Mouse (Mus musculus): ENCODE results near the gene Nsun2. TPM values are rescaled to one million over a fixed set of nuclear protein-coding genes. Genes with fewer than 3 reads are reported as not detected.

Gene Nsun2
- polyA plus RNA-seq, 1 experiment = 28.7 TPM

DNA sequence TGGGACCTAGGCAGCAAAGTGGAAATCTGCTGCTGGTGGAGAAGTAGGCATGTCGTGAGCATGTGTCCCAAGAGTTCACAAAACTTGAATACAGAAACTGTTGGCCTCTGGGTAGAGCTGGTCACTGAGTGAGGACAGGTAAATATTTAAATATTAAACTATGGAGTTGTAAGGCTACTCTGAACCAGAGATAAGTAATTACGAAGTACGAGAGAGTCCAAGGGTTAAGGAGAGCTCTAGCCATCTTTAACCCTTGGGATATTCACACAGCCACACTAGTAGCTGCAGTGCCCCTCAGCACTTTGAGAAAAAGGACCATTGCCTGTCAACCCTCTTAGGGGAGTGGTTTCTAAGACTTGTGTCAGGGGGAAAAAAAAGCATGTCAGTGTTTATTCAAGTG is 102.8 kb downstream of the Nsun2 start:
- Histone ChIP-seq H3K4me1 (ENCODE audit: control insufficient read depth, insufficient read depth, low read length) (no peaks in the 10 kb centered on the region), H3K4me3 (replicated peaks; ENCODE audit: extremely low read depth, low read depth, low read length) (no peak overlapping the region)
- WGBS = 75% methylated on average over 3 of the region's 3 CpGs
- no peak for DNase-seq
- TF ChIP-seq POLR2A (IDR thresholded peaks at IDR 0.05; ENCODE audit: borderline replicate concordance, extremely low read depth, low read depth, low read length) (no peak), CTCF (IDR thresholded peaks at IDR 0.05; ENCODE audit: insufficient read depth, low read length) (no peak)

DNA sequence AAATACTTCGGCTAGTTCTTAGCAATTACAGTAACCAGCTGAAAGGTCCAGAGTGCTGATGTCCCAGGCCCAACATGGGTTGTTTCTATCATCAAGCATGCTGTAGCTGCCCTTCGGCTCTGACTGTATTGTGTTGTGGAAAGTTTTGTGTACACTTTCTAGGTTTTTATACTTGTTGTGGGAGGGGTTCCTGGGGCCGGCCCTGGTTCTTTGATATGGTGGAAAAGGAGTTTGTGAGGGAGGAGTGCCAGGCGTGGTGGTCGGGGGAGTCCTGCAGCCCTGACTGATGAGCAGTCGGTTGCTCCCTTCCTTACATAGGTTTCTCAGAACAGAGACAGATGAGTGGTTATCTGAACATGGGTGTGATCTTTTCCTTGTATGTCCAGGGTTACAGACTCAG is 103.3 kb downstream of the Nsun2 start:
- Histone ChIP-seq H3K4me3 (replicated peaks; ENCODE audit: extremely low read depth, low read depth, low read length) (no peak overlapping the region), H3K4me1 (ENCODE audit: control insufficient read depth, insufficient read depth, low read length) (no peaks in the 10 kb centered on the region)
- no peak for TF ChIP-seq POLR2A (IDR thresholded peaks at IDR 0.05; ENCODE audit: borderline replicate concordance, extremely low read depth, low read depth, low read length)
- no peak for DNase-seq
- WGBS = 77% methylated on average over 6 of the region's 6 CpGs

DNA sequence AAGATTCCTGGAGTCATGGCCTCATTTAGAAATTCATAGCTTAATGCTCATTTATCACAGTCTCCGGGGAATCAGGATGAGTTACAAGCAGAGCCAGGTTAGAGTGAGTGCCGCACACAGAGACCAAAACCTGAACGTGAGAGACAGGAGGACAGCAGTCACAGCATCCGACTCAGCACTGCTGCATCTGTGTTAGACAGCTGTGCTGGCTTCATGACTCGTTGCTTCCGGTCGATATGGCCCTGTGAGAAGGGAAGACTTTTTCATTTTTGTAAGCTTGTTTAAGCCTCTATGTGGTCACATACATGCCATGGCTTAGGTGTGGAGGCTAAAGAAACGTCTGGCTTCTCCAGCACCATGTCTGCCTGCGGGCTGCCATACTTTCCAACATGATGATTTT is 104.1 kb downstream of the Nsun2 start:
- DNase-seq = no peak
- TF ChIP-seq CTCF (IDR thresholded peaks at IDR 0.05; ENCODE audit: insufficient read depth, low read length) (no peak), POLR2A (IDR thresholded peaks at IDR 0.05; ENCODE audit: borderline replicate concordance, extremely low read depth, low read depth, low read length) (no peak)

DNA sequence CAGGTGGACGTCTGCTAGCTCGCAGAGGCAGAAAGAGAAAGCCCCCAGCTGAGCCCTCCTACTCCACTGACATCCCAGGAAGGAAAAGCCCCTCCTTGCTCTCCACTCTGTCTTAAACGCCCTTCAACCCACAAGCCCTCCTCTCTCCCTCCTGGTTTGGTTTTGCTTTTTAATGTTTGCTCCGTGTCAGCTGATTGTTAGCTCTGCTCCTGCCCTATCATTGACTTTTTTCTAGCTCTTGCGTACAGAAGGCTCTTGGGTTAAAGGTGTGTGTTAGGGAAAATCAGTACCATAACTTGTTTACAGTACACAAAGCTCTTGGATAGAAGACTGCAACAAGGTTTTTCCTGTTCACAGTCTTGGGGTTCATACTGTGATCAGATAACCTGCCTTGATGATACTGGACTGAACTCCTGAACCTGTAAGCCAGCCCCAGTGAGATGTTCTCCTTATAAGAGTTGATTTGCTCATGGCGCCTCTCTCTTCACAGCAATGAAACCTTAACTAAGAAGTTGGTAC is 104.6 kb downstream of the Nsun2 start:
- TF ChIP-seq POLR2A (IDR thresholded peaks at IDR 0.05; ENCODE audit: borderline replicate concordance, extremely low read depth, low read depth, low read length) (no peak), CTCF (IDR thresholded peaks at IDR 0.05; ENCODE audit: insufficient read depth, low read length) (no peak)
- no peak for DNase-seq
- WGBS = 71% methylated on average over 6 of the region's 6 CpGs
- Histone ChIP-seq H3K4me1 (ENCODE audit: control insufficient read depth, insufficient read depth, low read length) (no peaks in the 10 kb centered on the region), H3K4me3 (replicated peaks; ENCODE audit: extremely low read depth, low read depth, low read length) (no peak overlapping the region)

More for the DNA sequence above, 104.1 kb downstream of the Nsun2 start:
- Histone ChIP-seq H3K4me1 (ENCODE audit: control insufficient read depth, insufficient read depth, low read length) (no peaks in the 10 kb centered on the region), H3K4me3 (replicated peaks; ENCODE audit: extremely low read depth, low read depth, low read length) (no peak overlapping the region)
- 89% methylated on average over 9 of the region's 9 CpGs for WGBS

DNA sequence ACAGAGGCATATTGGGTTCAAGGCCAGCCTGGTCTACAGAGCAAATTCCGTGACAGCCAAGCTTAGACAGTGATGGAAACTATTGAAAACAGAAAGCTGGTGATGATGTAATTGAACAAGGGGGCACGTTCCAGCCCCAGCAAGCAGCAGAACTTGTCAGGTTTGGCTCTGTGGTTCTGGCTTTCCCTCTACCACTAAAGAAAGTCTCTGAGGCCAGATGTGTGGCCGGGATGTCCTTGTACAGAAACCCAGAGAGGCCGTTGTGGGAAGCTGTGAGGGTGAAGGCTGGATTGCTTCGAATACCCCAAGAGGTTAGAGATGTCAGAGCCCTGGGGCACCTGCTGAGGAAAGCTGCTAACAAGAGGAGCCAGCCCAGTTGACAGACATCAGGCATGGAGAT is 105.7 kb downstream of the Nsun2 start:
- no peak overlapping the region for H3K4me3 ChIP-seq (replicated peaks; ENCODE audit: extremely low read depth, low read depth, low read length)
- TF ChIP-seq CTCF (IDR thresholded peaks at IDR 0.05; ENCODE audit: insufficient read depth, low read length) = no peak
- TF ChIP-seq POLR2A (IDR thresholded peaks at IDR 0.05; ENCODE audit: borderline replicate concordance, extremely low read depth, low read depth, low read length) = no peak
- no peak for DNase-seq
- 84% methylated on average over 5 of the region's 5 CpGs for WGBS
- no peaks in the 10 kb centered on the region for H3K4me1 ChIP-seq (ENCODE audit: control insufficient read depth, insufficient read depth, low read length)

DNA sequence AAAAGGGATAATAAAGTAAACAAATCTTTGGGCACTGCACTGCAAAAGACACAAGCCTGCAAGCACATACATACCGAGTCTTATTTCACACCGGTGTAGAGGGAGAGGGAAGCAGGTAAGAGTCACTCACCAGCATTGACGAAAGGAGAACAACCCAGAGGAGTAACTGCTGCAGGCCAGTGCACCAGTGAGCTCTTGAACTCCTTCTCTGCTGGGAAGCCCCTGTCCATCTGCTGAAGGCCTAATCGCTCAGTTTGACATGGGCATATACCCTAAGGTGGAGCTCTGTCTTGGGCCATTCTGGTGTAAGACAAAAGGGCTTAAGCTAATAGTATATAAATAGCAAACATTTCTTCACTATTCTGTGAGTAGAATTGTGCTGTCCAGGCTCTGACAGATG is 106.6 kb downstream of the Nsun2 start:
- Histone ChIP-seq H3K4me1 (ENCODE audit: control insufficient read depth, insufficient read depth, low read length) (no peaks in the 10 kb centered on the region), H3K4me3 (replicated peaks; ENCODE audit: extremely low read depth, low read depth, low read length) (no peak overlapping the region)
- no peak for DNase-seq
- 93% methylated on average over 4 of the region's 4 CpGs for WGBS
- no peak for TF ChIP-seq CTCF (IDR thresholded peaks at IDR 0.05; ENCODE audit: insufficient read depth, low read length)
- no peak for TF ChIP-seq POLR2A (IDR thresholded peaks at IDR 0.05; ENCODE audit: borderline replicate concordance, extremely low read depth, low read depth, low read length)

DNA sequence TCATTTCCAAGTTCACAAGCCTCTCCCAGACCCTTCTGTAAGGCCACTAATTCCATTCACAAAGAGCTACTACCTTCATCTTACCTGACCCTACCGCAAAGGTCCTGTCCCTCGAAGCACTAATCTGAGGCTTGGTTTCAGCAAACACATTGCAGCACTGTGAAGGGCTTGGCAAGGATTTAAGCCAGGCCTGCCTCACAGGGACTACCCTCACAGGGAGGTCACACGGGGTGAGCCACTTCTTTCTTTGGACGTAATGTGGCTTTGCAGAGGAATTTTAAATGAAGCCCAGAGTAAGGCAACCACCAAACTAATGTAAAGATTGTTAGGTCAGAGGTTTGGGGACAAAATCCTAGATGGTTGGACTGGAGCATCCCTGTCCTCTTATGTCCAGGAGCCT is 107.0 kb downstream of the Nsun2 start:
- TF ChIP-seq POLR2A (IDR thresholded peaks at IDR 0.05; ENCODE audit: borderline replicate concordance, extremely low read depth, low read depth, low read length) (no peak), CTCF (IDR thresholded peaks at IDR 0.05; ENCODE audit: insufficient read depth, low read length) (no peak)
- no peaks in the 10 kb centered on the region for H3K4me1 ChIP-seq (ENCODE audit: control insufficient read depth, insufficient read depth, low read length)
- DNase-seq = no peak
- H3K4me3 ChIP-seq (replicated peaks; ENCODE audit: extremely low read depth, low read depth, low read length) = no peak overlapping the region
- 76% methylated on average over 4 of the region's 4 CpGs for WGBS

DNA sequence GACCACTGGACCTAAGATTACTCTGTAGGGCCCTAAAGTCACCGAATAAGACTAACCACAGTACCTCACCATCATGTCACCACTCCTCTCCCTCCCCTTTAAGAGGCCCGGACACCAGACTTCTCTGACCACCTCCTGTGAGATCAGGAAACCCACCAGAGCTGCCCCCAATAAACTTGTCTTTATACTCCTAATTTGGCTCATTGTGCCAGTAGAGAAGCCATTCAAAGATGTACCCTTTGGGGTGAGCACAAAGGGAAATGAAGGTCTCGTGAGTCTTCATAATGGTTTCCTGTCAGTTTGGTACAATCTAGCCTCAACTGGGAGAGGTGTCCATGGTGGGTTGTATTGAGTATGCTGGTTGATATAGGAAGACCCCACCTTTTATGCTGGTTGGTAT is 107.5 kb downstream of the Nsun2 start:
- DNase-seq = no peak
- TF ChIP-seq POLR2A (IDR thresholded peaks at IDR 0.05; ENCODE audit: borderline replicate concordance, extremely low read depth, low read depth, low read length) = no peak
- TF ChIP-seq CTCF (IDR thresholded peaks at IDR 0.05; ENCODE audit: insufficient read depth, low read length) = no peak
- no peaks in the 10 kb centered on the region for H3K4me1 ChIP-seq (ENCODE audit: control insufficient read depth, insufficient read depth, low read length)
- no peak overlapping the region for H3K4me3 ChIP-seq (replicated peaks; ENCODE audit: extremely low read depth, low read depth, low read length)
- 78% methylated on average over 3 of the region's 3 CpGs for WGBS

DNA sequence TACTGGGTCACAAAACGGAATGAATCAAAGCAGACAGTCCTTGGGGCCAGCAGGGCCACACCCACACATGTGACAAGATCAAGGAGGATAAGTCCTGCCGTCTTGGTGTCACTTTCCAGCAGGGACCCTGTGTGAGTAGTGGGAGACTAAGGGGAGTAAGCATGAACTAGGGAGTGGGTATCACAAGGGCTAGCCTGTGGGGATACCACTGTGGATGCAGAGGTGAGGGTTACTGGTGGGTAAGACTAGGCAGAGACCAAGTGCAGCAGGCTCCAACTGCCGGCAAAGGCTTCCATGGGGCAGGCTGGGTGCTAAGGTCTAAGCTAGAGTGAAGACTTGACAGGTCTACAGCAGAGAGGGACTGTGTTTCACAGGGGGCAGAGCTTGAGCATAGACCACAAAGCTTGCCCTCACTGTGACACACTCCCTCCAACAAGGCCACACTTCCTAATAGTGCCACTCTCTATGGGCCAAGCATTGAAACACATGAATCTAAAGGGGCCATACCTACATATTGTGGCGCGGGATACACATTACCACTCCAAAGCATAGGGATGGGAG is 109.2 kb downstream of the Nsun2 start:
- WGBS = 73% methylated on average over 5 of the region's 5 CpGs
- Histone ChIP-seq H3K4me3 (replicated peaks; ENCODE audit: extremely low read depth, low read depth, low read length) (no peak overlapping the region), H3K4me1 (ENCODE audit: control insufficient read depth, insufficient read depth, low read length) (no peaks in the 10 kb centered on the region)
- DNase-seq = no peak
- TF ChIP-seq POLR2A (IDR thresholded peaks at IDR 0.05; ENCODE audit: borderline replicate concordance, extremely low read depth, low read depth, low read length) (no peak), CTCF (IDR thresholded peaks at IDR 0.05; ENCODE audit: insufficient read depth, low read length) (no peak)

DNA sequence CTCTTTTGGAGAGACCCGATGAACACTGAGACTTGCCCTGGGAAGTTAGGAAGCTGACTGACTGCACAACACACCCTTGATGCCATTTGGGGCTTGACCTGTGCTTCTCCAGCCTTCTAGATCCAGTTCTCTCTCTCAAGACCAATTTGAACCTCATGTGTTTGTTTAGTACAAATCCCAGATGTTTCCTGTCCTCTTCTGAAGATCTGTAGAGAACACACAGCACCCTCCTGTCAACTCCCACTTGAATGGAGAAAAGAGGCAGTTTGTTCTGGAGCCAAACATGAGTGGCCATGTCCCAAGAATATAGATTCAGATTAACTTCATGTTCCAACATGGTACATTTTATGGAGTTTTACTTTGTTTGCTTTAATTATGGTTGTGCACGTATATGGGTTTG is 110.4 kb downstream of the Nsun2 start:
- no peaks in the 10 kb centered on the region for H3K4me1 ChIP-seq (ENCODE audit: control insufficient read depth, insufficient read depth, low read length)
- no peak overlapping the region for H3K4me3 ChIP-seq (replicated peaks; ENCODE audit: extremely low read depth, low read depth, low read length)
- TF ChIP-seq POLR2A (IDR thresholded peaks at IDR 0.05; ENCODE audit: borderline replicate concordance, extremely low read depth, low read depth, low read length) = no peak
- no peak for TF ChIP-seq CTCF (IDR thresholded peaks at IDR 0.05; ENCODE audit: insufficient read depth, low read length)
- DNase-seq = no peak
- WGBS = 64% methylated on average over 2 of the region's 2 CpGs

Measured in lung, adult 2 months (tissue).